Comparison of ENCODE assay signal across 19 mouse cellular contexts in the genomic region with DNA sequence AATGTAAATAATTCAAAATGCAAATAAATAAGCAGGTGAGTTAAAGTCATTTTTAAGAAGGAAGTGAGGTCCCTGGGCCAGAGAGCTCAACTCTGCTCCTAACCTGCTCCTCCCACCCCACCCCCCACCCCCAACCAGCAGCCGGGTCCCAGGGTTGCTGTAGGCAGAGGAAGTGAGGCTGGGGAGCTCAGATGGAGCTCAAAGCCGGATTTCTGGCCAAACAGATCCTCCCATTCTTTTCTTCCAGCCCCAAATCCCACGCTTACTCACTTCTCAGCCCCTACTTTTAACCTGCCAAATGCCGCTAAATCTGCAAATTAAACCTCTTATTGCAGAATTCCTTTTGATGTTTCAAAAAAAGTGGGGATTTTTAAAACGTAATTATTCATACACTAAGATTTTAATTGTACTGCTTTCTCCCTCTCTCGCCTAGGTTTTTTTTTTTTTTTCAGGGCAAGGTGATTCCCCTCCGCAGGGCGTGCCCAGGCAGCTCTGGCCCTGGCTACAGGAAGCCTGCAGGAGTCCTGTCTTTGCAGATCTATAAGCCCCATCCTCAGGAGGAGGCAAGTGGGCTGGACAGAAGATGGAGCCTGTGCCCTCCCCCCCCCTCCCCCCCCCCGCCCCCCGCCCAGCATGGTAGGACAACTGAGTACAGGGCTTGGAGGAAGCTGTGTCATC. TPM values are rescaled to one million over a fixed set of nuclear protein-coding genes. Genes with fewer than 3 reads are reported as not detected.
DNase-seq lines count a peak whose midpoint lies in the region; ATAC-seq and TF ChIP-seq lines count a peak whose summit lies in the region.
"Had no signal": no experiment of that assay in that cellular context is flagged by ENCODE, and none has a peak within 500 bp of the region (broad histone marks: within the 10 kb centered on the region; RNA-seq: fewer than 3 reads in every experiment).

No protein-coding gene starts in this region.

- H3K9me3 ChIP-seq in lung, embryonic 14.5 days (ENCODE audit: low read depth, low read length) = no peaks in the 10 kb centered on the region
- no peaks in the 10 kb centered on the region for H3K9me3 ChIP-seq in embryonic facial prominence, embryonic 10.5 days
- H3K9me3 ChIP-seq in heart, embryonic 11.5 days (replicated peaks; ENCODE audit: control insufficient read depth, low read length) = no peaks in the 10 kb centered on the region
- H3K9me3 ChIP-seq in intestine, postnatal 0 days (ENCODE audit: control insufficient read depth) = no peaks in the 10 kb centered on the region
- H3K9me3 ChIP-seq: limb, embryonic 15.5 days had no signal

- TF ChIP-seq CTCF in lung, embryonic 14.5 days (IDR thresholded peaks at IDR 0.05; ENCODE audit: low read depth) = no peak
- TF ChIP-seq CTCF in intestine, postnatal 0 days (IDR thresholded peaks at IDR 0.05; ENCODE audit: low read depth) = no peak

- peak; percentile 47; the same call in 1 of the 2 replicates for ATAC-seq in lung, embryonic 14.5 days (ENCODE audit: insufficient read depth)
- no peak for ATAC-seq in heart, embryonic 11.5 days (replicated peaks; ENCODE audit: insufficient number of reproducible peaks, low FRiP score, low TSS enrichment)
- ATAC-seq in intestine, postnatal 0 days = no peak
- ATAC-seq: forebrain, embryonic 14.5 days; hindbrain, embryonic 16.5 days had no signal

- H3K9ac ChIP-seq in lung, embryonic 14.5 days = no peak overlapping the region
- no peak overlapping the region for H3K9ac ChIP-seq in heart, embryonic 11.5 days (ENCODE audit: low read depth, low read length)
- no peak overlapping the region for H3K9ac ChIP-seq in intestine, postnatal 0 days (ENCODE audit: low read depth, low read length)
- H3K9ac ChIP-seq: limb, embryonic 15.5 days had no signal

- H3K4me2 ChIP-seq in lung, embryonic 14.5 days = no peak overlapping the region
- no peak overlapping the region for H3K4me2 ChIP-seq in heart, embryonic 11.5 days
- no peak overlapping the region for H3K4me2 ChIP-seq in intestine, postnatal 0 days (replicated peaks; ENCODE audit: low read depth)
- H3K4me2 ChIP-seq: limb, embryonic 15.5 days had no signal

- no peak overlapping the region for H3K27ac ChIP-seq in lung, embryonic 14.5 days (ENCODE audit: low read depth)
- H3K27ac ChIP-seq in embryonic facial prominence, embryonic 10.5 days (replicated peaks) = no peak overlapping the region
- H3K27ac ChIP-seq in heart, embryonic 11.5 days (ENCODE audit: low read depth, low read length) = no peak overlapping the region
- H3K27ac ChIP-seq in intestine, postnatal 0 days (ENCODE audit: low read depth, low read length) = no peak overlapping the region
- H3K27ac ChIP-seq: heart, adult 2 months; limb, embryonic 15.5 days had no signal

- peak; percentile 14 for DNase-seq in embryo, embryonic 10 days (ENCODE audit: low spot score)
- no peak for DNase-seq in embryo, embryonic 9.5 days (ENCODE audit: extremely low spot score)
- peak; percentile 3 for DNase-seq in lung, embryonic 14.5 days
- DNase-seq in lung, postnatal 14 days = no peak
- peak; percentile 52 for DNase-seq in ES-CJ7 (ENCODE audit: low read depth, low spot score)
- peak; percentile 31 for DNase-seq in embryonic facial prominence, embryonic 10.5 days (ENCODE audit: low spot score)
- DNase-seq: adrenal gland, postnatal 25 days; cerebellum, postnatal 25 days; heart, adult 2 months; heart, postnatal 36 days; kidney, postnatal 25 days; layer of hippocampus, adult 9-11 months; lung, adult 2 months; thymus, postnatal 25 days had no signal

- no peaks in the 10 kb centered on the region for H3K27me3 ChIP-seq in lung, embryonic 14.5 days (ENCODE audit: insufficient read depth, low read length)
- H3K27me3 ChIP-seq in embryonic facial prominence, embryonic 10.5 days (replicated peaks; ENCODE audit: low read depth, poor library complexity, severe bottlenecking) = no peaks in the 10 kb centered on the region
- no peaks in the 10 kb centered on the region for H3K27me3 ChIP-seq in heart, embryonic 11.5 days (ENCODE audit: control insufficient read depth, insufficient read depth, low read length)
- no peaks in the 10 kb centered on the region for H3K27me3 ChIP-seq in intestine, postnatal 0 days (replicated peaks; ENCODE audit: control insufficient read depth, insufficient read depth, low read length)
- H3K27me3 ChIP-seq: limb, embryonic 15.5 days had no signal

- H3K36me3 ChIP-seq in lung, embryonic 14.5 days (ENCODE audit: insufficient read depth) = no peaks in the 10 kb centered on the region
- no peaks in the 10 kb centered on the region for H3K36me3 ChIP-seq in embryonic facial prominence, embryonic 10.5 days (replicated peaks)
- H3K36me3 ChIP-seq in heart, embryonic 11.5 days (ENCODE audit: control insufficient read depth, insufficient read depth, low read length) = no peaks in the 10 kb centered on the region
- H3K36me3 ChIP-seq in intestine, postnatal 0 days (ENCODE audit: control insufficient read depth, insufficient read depth) = no peaks in the 10 kb centered on the region
- H3K36me3 ChIP-seq: limb, embryonic 15.5 days had no signal

- 17% methylated on average over 8 of the region's 10 CpGs for WGBS in lung, embryonic 14.5 days
- 4% methylated on average over 9 of the region's 10 CpGs for WGBS in embryonic facial prominence, embryonic 10.5 days
- 14% methylated on average over 9 of the region's 10 CpGs for WGBS in heart, embryonic 11.5 days (ENCODE audit: insufficient replicate concordance)
- 32% methylated on average over 9 of the region's 10 CpGs for WGBS in intestine, postnatal 0 days

- H3K4me1 ChIP-seq in lung, embryonic 14.5 days (ENCODE audit: insufficient read depth) = no peaks in the 10 kb centered on the region
- peaks cover 8% of the 10 kb centered on the region for H3K4me1 ChIP-seq in embryonic facial prominence, embryonic 10.5 days
- H3K4me1 ChIP-seq in heart, embryonic 11.5 days (ENCODE audit: control insufficient read depth, insufficient read depth, low read length) = no peaks in the 10 kb centered on the region
- H3K4me1 ChIP-seq in intestine, postnatal 0 days (replicated peaks; ENCODE audit: control insufficient read depth, insufficient read depth, low read length) = no peaks in the 10 kb centered on the region

- no peak overlapping the region for H3K4me3 ChIP-seq in lung, embryonic 14.5 days (ENCODE audit: low read depth, low read length)
- H3K4me3 ChIP-seq in embryonic facial prominence, embryonic 10.5 days = no peak overlapping the region
- H3K4me3 ChIP-seq in heart, embryonic 11.5 days (ENCODE audit: low read depth, low read length) = no peak overlapping the region
- no peak overlapping the region for H3K4me3 ChIP-seq in intestine, postnatal 0 days (ENCODE audit: low read depth, low read length)
- H3K4me3 ChIP-seq: heart, adult 2 months; limb, embryonic 15.5 days had no signal

RNA-seq across cellular contexts. Expression of a gene that starts 24.5 kb away (rescaled TPM):
- polyA plus RNA-seq in lung, embryonic 14.5 days (2014; fragmentation: Nextera tagmentation; extraction: Ambion mirVana) = 6.9 and 7.5 TPM in 2 replicates
- polyA plus RNA-seq in embryonic facial prominence, embryonic 10.5 days (2016; fragmentation: Nextera tagmentation; extraction: Ambion mirVana) = 5.3 TPM in 2 replicates
- polyA plus RNA-seq in heart, embryonic 11.5 days (2014; fragmentation: Nextera tagmentation; extraction: Ambion mirVana) = 4.9 and 5.1 TPM in 2 replicates
- polyA plus RNA-seq in intestine, postnatal 0 days (2015; fragmentation: Nextera tagmentation; extraction: Ambion mirVana) = 55.8 and 68.8 TPM in 2 replicates

Comparison
In these comparisons a context has a peak if more than half of its experiments do, and no peak if none do; other contexts are left out.
1. DNase-seq: peak in embryo, embryonic 10 days (single experiment), lung, embryonic 14.5 days (single experiment), ES-CJ7 (single experiment) and embryonic facial prominence, embryonic 10.5 days (single experiment); none in embryo, embryonic 9.5 days (single experiment) and lung, postnatal 14 days (single experiment).